Mouse (Mus musculus): ENCODE results near the gene Tnfrsf8. TPM values are rescaled to one million over a fixed set of nuclear protein-coding genes. Genes with fewer than 3 reads are reported as not detected.

Gene Tnfrsf8
- polyA plus RNA-seq, 1 experiment: 0.94 TPM

GRCm38 (mm10) chr4:145336587-145336986, 21.6 kb upstream of the Tnfrsf8 start:
- H3K4me3 ChIP-seq (ENCODE audit: insufficient read depth, low read length): no peak overlapping the region
- H3K4me1 ChIP-seq (ENCODE audit: control insufficient read depth, insufficient read depth, low read length): no peaks in the 10 kb centered on the region
- TF ChIP-seq POLR2A (IDR thresholded peaks at IDR 0.05; ENCODE audit: extremely low read depth, insufficient read depth, low read length) (no peak), CTCF (IDR thresholded peaks at IDR 0.05; ENCODE audit: extremely low read depth, insufficient read depth, low read length) (no peak)
- H3K27ac ChIP-seq (ENCODE audit: insufficient read depth, low read length): no peak overlapping the region

- Histone ChIP-seq H3K27ac (ENCODE audit: insufficient read depth, low read length) (no peak overlapping the region), H3K4me3 (ENCODE audit: insufficient read depth, low read length) (no peak overlapping the region), H3K4me1 (ENCODE audit: control insufficient read depth, insufficient read depth, low read length) (no peaks in the 10 kb centered on the region)
- TF ChIP-seq POLR2A (IDR thresholded peaks at IDR 0.05; ENCODE audit: extremely low read depth, insufficient read depth, low read length) (no peak), CTCF (IDR thresholded peaks at IDR 0.05; ENCODE audit: extremely low read depth, insufficient read depth, low read length) (no peak)
These were observed 21.1 kb upstream of the Tnfrsf8 start for GRCm38 (mm10) chr4:145336019-145336418.

- Histone ChIP-seq H3K4me3 (ENCODE audit: insufficient read depth, low read length) (no peak overlapping the region), H3K27ac (ENCODE audit: insufficient read depth, low read length) (no peak overlapping the region), H3K4me1 (ENCODE audit: control insufficient read depth, insufficient read depth, low read length) (no peaks in the 10 kb centered on the region)
- TF ChIP-seq CTCF (IDR thresholded peaks at IDR 0.05; ENCODE audit: extremely low read depth, insufficient read depth, low read length): no peak
- no peak for TF ChIP-seq POLR2A (IDR thresholded peaks at IDR 0.05; ENCODE audit: extremely low read depth, insufficient read depth, low read length)
These were observed 8.7 kb upstream of the Tnfrsf8 start for GRCm38 (mm10) chr4:145323631-145324030.

- H3K4me3 ChIP-seq (ENCODE audit: insufficient read depth, low read length): no peak overlapping the region
- TF ChIP-seq CTCF (IDR thresholded peaks at IDR 0.05; ENCODE audit: extremely low read depth, insufficient read depth, low read length) (no peak), POLR2A (IDR thresholded peaks at IDR 0.05; ENCODE audit: extremely low read depth, insufficient read depth, low read length) (no peak)
- no peaks in the 10 kb centered on the region for H3K4me1 ChIP-seq (ENCODE audit: control insufficient read depth, insufficient read depth, low read length)
- H3K27ac ChIP-seq (ENCODE audit: insufficient read depth, low read length): no peak overlapping the region
These were observed 8.1 kb upstream of the Tnfrsf8 start for GRCm38 (mm10) chr4:145322995-145323627.

- Histone ChIP-seq H3K4me1 (ENCODE audit: control insufficient read depth, insufficient read depth, low read length) (no peaks in the 10 kb centered on the region), H3K27ac (ENCODE audit: insufficient read depth, low read length) (no peak overlapping the region), H3K4me3 (ENCODE audit: insufficient read depth, low read length) (no peak overlapping the region)
- no peak for TF ChIP-seq POLR2A (IDR thresholded peaks at IDR 0.05; ENCODE audit: extremely low read depth, insufficient read depth, low read length)
- TF ChIP-seq CTCF (IDR thresholded peaks at IDR 0.05; ENCODE audit: extremely low read depth, insufficient read depth, low read length): no peak
These were observed 7.2 kb upstream of the Tnfrsf8 start for GRCm38 (mm10) chr4:145322211-145322610.

GRCm38 (mm10) chr4:145320624-145321023, 5.7 kb upstream of the Tnfrsf8 start:
- no peak overlapping the region for H3K27ac ChIP-seq (ENCODE audit: insufficient read depth, low read length)
- TF ChIP-seq CTCF (IDR thresholded peaks at IDR 0.05; ENCODE audit: extremely low read depth, insufficient read depth, low read length): no peak
- H3K4me3 ChIP-seq (ENCODE audit: insufficient read depth, low read length): no peak overlapping the region
- H3K4me1 ChIP-seq (ENCODE audit: control insufficient read depth, insufficient read depth, low read length): no peaks in the 10 kb centered on the region

GRCm38 (mm10) chr4:145319274-145320226, 4.6 kb upstream of the Tnfrsf8 start:
- TF ChIP-seq CTCF (IDR thresholded peaks at IDR 0.05; ENCODE audit: extremely low read depth, insufficient read depth, low read length) (no peak), POLR2A (IDR thresholded peaks at IDR 0.05; ENCODE audit: extremely low read depth, insufficient read depth, low read length) (no peak)

GRCm38 (mm10) chr4:145316708-145317107, 1.7 kb upstream of the Tnfrsf8 start:
- Histone ChIP-seq H3K27ac (ENCODE audit: insufficient read depth, low read length) (no peak overlapping the region), H3K4me3 (ENCODE audit: insufficient read depth, low read length) (no peak overlapping the region), H3K4me1 (ENCODE audit: control insufficient read depth, insufficient read depth, low read length) (no peaks in the 10 kb centered on the region)
- TF ChIP-seq POLR2A (IDR thresholded peaks at IDR 0.05; ENCODE audit: extremely low read depth, insufficient read depth, low read length) (no peak), CTCF (IDR thresholded peaks at IDR 0.05; ENCODE audit: extremely low read depth, insufficient read depth, low read length) (no peak)

More at GRCm38 (mm10) chr4:145319274-145320226, 4.6 kb upstream of the Tnfrsf8 start:
- Histone ChIP-seq H3K4me1 (ENCODE audit: control insufficient read depth, insufficient read depth, low read length) (no peaks in the 10 kb centered on the region), H3K4me3 (ENCODE audit: insufficient read depth, low read length) (no peak overlapping the region), H3K27ac (ENCODE audit: insufficient read depth, low read length) (no peak overlapping the region)

- no peak overlapping the region for H3K27ac ChIP-seq (ENCODE audit: insufficient read depth, low read length)
- TF ChIP-seq CTCF (IDR thresholded peaks at IDR 0.05; ENCODE audit: extremely low read depth, insufficient read depth, low read length): no peak
- TF ChIP-seq POLR2A (IDR thresholded peaks at IDR 0.05; ENCODE audit: extremely low read depth, insufficient read depth, low read length): no peak
- no peak overlapping the region for H3K4me3 ChIP-seq (ENCODE audit: insufficient read depth, low read length)
- H3K4me1 ChIP-seq (ENCODE audit: control insufficient read depth, insufficient read depth, low read length): no peaks in the 10 kb centered on the region
These were observed 998 bp downstream of the Tnfrsf8 start for GRCm38 (mm10) chr4:145313966-145314365.

- no peaks in the 10 kb centered on the region for H3K4me1 ChIP-seq (ENCODE audit: control insufficient read depth, insufficient read depth, low read length)
- TF ChIP-seq CTCF (IDR thresholded peaks at IDR 0.05; ENCODE audit: extremely low read depth, insufficient read depth, low read length) (no peak), POLR2A (IDR thresholded peaks at IDR 0.05; ENCODE audit: extremely low read depth, insufficient read depth, low read length) (no peak)
- H3K27ac ChIP-seq (ENCODE audit: insufficient read depth, low read length): no peak overlapping the region
- H3K4me3 ChIP-seq (ENCODE audit: insufficient read depth, low read length): no peak overlapping the region
These were observed 1.7 kb downstream of the Tnfrsf8 start for GRCm38 (mm10) chr4:145313256-145313655.

Measured in cortical plate, adult 2 months (tissue).